Mouse (Mus musculus) thymus, adult 2 months (tissue): ENCODE results near the gene P3h2. TPM values are rescaled to one million over a fixed set of nuclear protein-coding genes. Genes with fewer than 3 reads are reported as not detected.

Source experiments
- DNase-seq: peaks from one replicate; pipeline ENCODE4 v3.0.0; 2021
- H3K27ac ChIP-seq: fragments of 200-500 bp; 2 replicates; pipeline ENCODE4 v1.5.1; 2012; ENCODE audit warnings: low read length, control low read depth; ENCODE audit not compliant: control insufficient read depth, insufficient read depth
- H3K27me3 ChIP-seq: fragments of 200-500 bp; 2 replicates; pipeline ENCODE4 v1.6.1; 2012; ENCODE audit warnings: mild to moderate bottlenecking, low read length, moderate library complexity, mixed read lengths; ENCODE audit not compliant: control insufficient read depth, insufficient read depth
- H3K36me3 ChIP-seq: fragments of 200-500 bp; 2 replicates; pipeline ENCODE4 v1.6.1; 2012; ENCODE audit warnings: mild to moderate bottlenecking, low read length, moderate library complexity; ENCODE audit not compliant: control insufficient read depth, insufficient read depth
- H3K4me1 ChIP-seq: fragments of 200-500 bp; replicated peaks from 2 replicates; pipeline ENCODE4 v1.6.1; 2012; ENCODE audit warnings: low read length; ENCODE audit not compliant: control insufficient read depth, insufficient read depth
- H3K4me3 ChIP-seq: fragments of 200-500 bp; 2 replicates; pipeline ENCODE4 v1.5.1; 2012; ENCODE audit warnings: mild to moderate bottlenecking, low read length, control low read depth, moderate library complexity; ENCODE audit not compliant: control insufficient read depth, insufficient read depth
- CTCF ChIP-seq: fragments of 200-500 bp; IDR thresholded peaks from 2 replicates; pipeline ENCODE4 v1.5.1; 2012; ENCODE audit warnings: mild to moderate bottlenecking, control low read depth, low read length, moderate library complexity, borderline replicate concordance; ENCODE audit not compliant: control insufficient read depth, poor library complexity, insufficient read depth; ENCODE audit errors: extremely low read depth
- POLR2A ChIP-seq: fragments of 200-500 bp; IDR thresholded peaks from 2 replicates; pipeline ENCODE4 v1.6.1; 2012; ENCODE audit warnings: mild to moderate bottlenecking, low read length, control low read depth, moderate library complexity; ENCODE audit not compliant: control insufficient read depth, poor library complexity, insufficient read depth; ENCODE audit errors: extremely low read depth
- WGBS: fragments of 180-500 bp; shearing (Covaris S2); methylation state at CpG from one replicate; pipeline ENCODE4 v1.1.7; 2018; 5-methylcytosine and 5-hydroxymethylcytosine counted together
- polyA plus RNA-seq: library from polyadenylated mRNA; depleted of rRNA; stranded (reverse); fragments of >200 nt; gene quantifications from 2 replicates; pipeline ENCODE4 v1.2.3, GENCODE M21; 2012

P3h2 gene
- polyA plus RNA-seq, 1 experiment, result 1.8 TPM

GRCm38 (mm10) chr16:26088240-26088639 is 17.3 kb downstream of the P3h2 start:
- Histone ChIP-seq H3K27ac (no peak overlapping the region), H3K4me1 (no peaks in the 10 kb centered on the region), H3K27me3 (no peaks in the 10 kb centered on the region), H3K36me3 (no peaks in the 10 kb centered on the region), H3K4me3 (no peak overlapping the region)
- DNase-seq, result no peak
- 89% methylated on average over 1 of the region's 1 CpGs for WGBS
- TF ChIP-seq POLR2A, result no peak
- TF ChIP-seq CTCF, result no peak

- TF ChIP-seq CTCF (no peak), POLR2A (no peak)
- no peaks in the 10 kb centered on the region for H3K36me3 ChIP-seq
- no peak for DNase-seq
- H3K4me3 ChIP-seq, result no peak overlapping the region
- H3K27ac ChIP-seq, result no peak overlapping the region
- no peaks in the 10 kb centered on the region for H3K4me1 ChIP-seq
- 97% methylated on average over 1 of the region's 1 CpGs for WGBS
- H3K27me3 ChIP-seq, result no peaks in the 10 kb centered on the region
Measured at GRCm38 (mm10) chr16:26086955-26087354, 18.6 kb downstream of the P3h2 start.

- Histone ChIP-seq H3K36me3 (no peaks in the 10 kb centered on the region), H3K27ac (no peak overlapping the region), H3K27me3 (no peaks in the 10 kb centered on the region), H3K4me1 (no peaks in the 10 kb centered on the region), H3K4me3 (no peak overlapping the region)
- DNase-seq, result no peak
- TF ChIP-seq CTCF (no peak), POLR2A (no peak)
- WGBS, result 65% methylated on average over 2 of the region's 2 CpGs
Measured at GRCm38 (mm10) chr16:26085160-26085559, 20.4 kb downstream of the P3h2 start.

- Histone ChIP-seq H3K27me3 (no peaks in the 10 kb centered on the region), H3K4me1 (no peaks in the 10 kb centered on the region), H3K4me3 (no peak overlapping the region), H3K36me3 (no peaks in the 10 kb centered on the region), H3K27ac (no peak overlapping the region)
- TF ChIP-seq CTCF, result no peak
- no peak for TF ChIP-seq POLR2A
- no peak for DNase-seq
- whole genome bisulfite sequencing, result 98% methylated on average over 1 of the region's 1 CpGs
Measured at GRCm38 (mm10) chr16:26082831-26083230, 22.8 kb downstream of the P3h2 start.

GRCm38 (mm10) chr16:26082391-26082790 is 23.2 kb downstream of the P3h2 start:
- Histone ChIP-seq H3K27me3 (no peaks in the 10 kb centered on the region), H3K4me3 (no peak overlapping the region), H3K36me3 (no peaks in the 10 kb centered on the region), H3K4me1 (no peaks in the 10 kb centered on the region), H3K27ac (no peak overlapping the region)
- TF ChIP-seq CTCF (no peak), POLR2A (no peak)
- DNase-seq, result no peak

- Histone ChIP-seq H3K4me1 (no peaks in the 10 kb centered on the region), H3K27ac (no peak overlapping the region), H3K27me3 (no peaks in the 10 kb centered on the region), H3K4me3 (no peak overlapping the region), H3K36me3 (no peaks in the 10 kb centered on the region)
- WGBS, result 80% methylated on average over 7 of the region's 7 CpGs
- TF ChIP-seq POLR2A (no peak), CTCF (no peak)
- no peak for DNase-seq
Measured at GRCm38 (mm10) chr16:26078923-26079351, 26.6 kb downstream of the P3h2 start.

- H3K36me3 ChIP-seq, result no peaks in the 10 kb centered on the region
- no peaks in the 10 kb centered on the region for H3K4me1 ChIP-seq
- H3K27me3 ChIP-seq, result no peaks in the 10 kb centered on the region
- H3K4me3 ChIP-seq, result no peak overlapping the region
- no peak for TF ChIP-seq POLR2A
- TF ChIP-seq CTCF, result no peak
- no peak overlapping the region for H3K27ac ChIP-seq
- DNase-seq, result no peak
- 86% methylated on average over 2 of the region's 2 CpGs for WGBS
Measured at GRCm38 (mm10) chr16:26078100-26078422, 27.5 kb downstream of the P3h2 start.

- Histone ChIP-seq H3K4me1 (no peaks in the 10 kb centered on the region), H3K27ac (no peak overlapping the region), H3K4me3 (no peak overlapping the region), H3K36me3 (no peaks in the 10 kb centered on the region), H3K27me3 (no peaks in the 10 kb centered on the region)
- TF ChIP-seq CTCF, result no peak
- TF ChIP-seq POLR2A, result no peak
- 88% methylated on average over 10 of the region's 10 CpGs for WGBS
- no peak for DNase-seq
Measured at GRCm38 (mm10) chr16:26077246-26078099, 28.1 kb downstream of the P3h2 start.
